Mouse (Mus musculus) heart, adult 8-10 months (tissue): ENCODE data around the gene Vmn1r148. TPM values are rescaled to one million over a fixed set of nuclear protein-coding genes. Genes with fewer than 3 reads are reported as not detected.
"Not testable (repeated sequence)": the region's sequence is repeated elsewhere in the genome, so short reads cannot be mapped to it uniquely, and the experiment has no call there.

Source experiments
- DNase-seq: peaks from one replicate; pipeline ENCODE4 v3.0.0; 2022; ENCODE audit warnings: low spot score
- total RNA-seq, 4 experiments: library from RNA; stranded (reverse); gene quantifications; 2 replicates each; pipeline ENCODE4 v1.2.4; 2022

Gene Vmn1r148
- not detected for total RNA-seq

GRCm38 (mm10) chr7:22413283-22413682 lies at the start of gene Vmn1r148:
TSS of gene Vmn1r148 (plus strand) at chr7:22413583.
- not testable (repeated sequence) for DNase-seq

GRCm38 (mm10) chr7:22370939-22371338 lies 42.4 kb upstream of the Vmn1r148 start, which contains the start of gene Gm8660:
TSS of gene Gm8660 (minus strand) at chr7:22371039.
- DNase-seq, result not testable (repeated sequence)

GRCm38 (mm10) chr7:22438129-22438528 lies 24.7 kb downstream of the Vmn1r148 start, which contains the start of gene Vmn1r149:
TSS of gene Vmn1r149 (minus strand) at chr7:22438229.
- not testable (repeated sequence) for DNase-seq

- DNase-seq, result not testable (repeated sequence)
Observed at GRCm38 (mm10) chr7:22463975-22464374, 50.6 kb downstream of the Vmn1r148 start, which contains the start of gene Gm10665. TSS of gene Gm10665 (minus strand) at chr7:22464075.

Other genes starting within 250 kb of the Vmn1r148 start
- gene Vmn1r142, start 249.5 kb upstream of the Vmn1r148 start, total RNA-seq, result not detected
- not detected for gene Vmn1r143, start 224.2 kb upstream of the Vmn1r148 start, total RNA-seq
- not detected for gene Gm8653, start 212.3 kb upstream of the Vmn1r148 start, total RNA-seq
- gene Gm8453, start 184.1 kb upstream of the Vmn1r148 start, total RNA-seq, result not detected
- not detected for gene Gm4187, start 83.9 kb upstream of the Vmn1r148 start, total RNA-seq
- not detected for gene Gm8660, start 42.5 kb upstream of the Vmn1r148 start, total RNA-seq
- not detected for gene Vmn1r149, start 24.6 kb downstream of the Vmn1r148 start, total RNA-seq
- not detected for gene Gm10665, start 50.5 kb downstream of the Vmn1r148 start, total RNA-seq
- gene Vmn1r151, start 86.1 kb downstream of the Vmn1r148 start, total RNA-seq, result not detected
- not detected for gene Vmn1r152, start 109.4 kb downstream of the Vmn1r148 start, total RNA-seq
- gene Gm8677, start 121.3 kb downstream of the Vmn1r148 start, total RNA-seq, result not detected
- not detected for gene Gm4201, start 151.8 kb downstream of the Vmn1r148 start, total RNA-seq
- gene Gm4565, start 174.5 kb downstream of the Vmn1r148 start, total RNA-seq, result not detected
- gene Vmn1r155, start 244.4 kb downstream of the Vmn1r148 start, total RNA-seq, result not detected